Mouse (Mus musculus): ENCODE results near the gene Olfr547.

Olfr547 gene

GRCm38 (mm10) chr7:102566219-102566618 is 31.7 kb downstream of the Olfr547 start:
- DNase-seq (ENCODE audit: low spot score): no peak

- DNase-seq (ENCODE audit: low spot score): no peak
Observed at GRCm38 (mm10) chr7:102571142-102571541, 36.6 kb downstream of the Olfr547 start, which contains the start of gene Olfr550. Gene Olfr550 (plus strand): TSS chr7:102571442.

- DNase-seq (ENCODE audit: low spot score): no peak
Observed at GRCm38 (mm10) chr7:102573174-102573830, 38.8 kb downstream of the Olfr547 start.

- no peak for DNase-seq (ENCODE audit: low spot score)
Observed at GRCm38 (mm10) chr7:102575998-102576397, 41.4 kb downstream of the Olfr547 start.

Measured in ovary, postnatal 36 days (tissue).